Mouse (Mus musculus): ENCODE measurements around the gene 3110040M04Rik. TPM values are rescaled to one million over a fixed set of nuclear protein-coding genes. Genes with fewer than 3 reads are reported as not detected.
"Not testable (repeated sequence)": the region's sequence is repeated elsewhere in the genome, so short reads cannot be mapped to it uniquely, and the experiment has no call there.

3110040M04Rik gene
- polyA plus RNA-seq, 1 experiment from 2014 or later = not detected

DNA sequence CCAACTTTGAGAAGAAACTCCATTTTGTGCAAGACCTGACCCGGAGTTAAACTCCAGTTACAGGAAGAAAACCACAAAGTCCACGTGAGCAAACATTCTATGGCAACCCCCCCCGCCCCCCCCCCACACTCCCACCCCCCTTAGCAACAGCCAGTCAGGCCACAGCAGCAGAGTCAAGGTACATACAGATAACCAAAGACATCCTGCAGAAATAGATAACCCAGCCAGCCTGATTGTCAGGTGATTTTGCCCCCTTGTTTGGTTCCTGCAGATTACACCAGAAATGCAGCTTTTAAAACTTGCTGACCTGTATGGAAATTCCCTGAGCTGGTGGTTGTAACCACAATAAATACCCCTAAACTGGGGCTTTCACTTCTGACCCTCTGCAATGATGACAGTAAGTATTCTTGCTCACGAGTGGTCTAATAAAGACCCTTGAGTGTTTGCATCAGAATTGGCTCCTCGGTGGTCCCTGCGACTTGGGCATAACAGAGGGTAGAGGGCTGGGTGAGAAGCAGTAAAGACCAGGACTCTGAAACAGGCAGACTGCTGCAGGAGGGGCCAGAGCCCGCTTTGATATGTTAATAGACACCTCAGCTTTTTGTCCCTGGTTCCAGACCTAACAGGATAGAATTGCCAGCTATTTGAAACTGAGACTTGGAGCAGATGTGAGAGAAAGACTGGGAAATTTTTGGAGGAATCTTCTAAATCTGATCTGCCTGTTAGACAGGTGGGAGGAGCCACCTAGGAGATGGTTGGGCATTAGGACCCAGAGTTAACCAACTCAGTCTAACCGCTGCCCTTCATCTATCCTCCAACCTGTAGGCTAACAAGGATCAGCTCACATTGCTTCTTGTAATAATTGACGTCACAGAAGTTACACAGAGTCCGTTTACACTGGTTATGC is 26.6 kb upstream of the 3110040M04Rik start:
- Histone ChIP-seq H3K36me3 (replicated peaks) (no peaks in the 10 kb centered on the region), H3K4me3 (peak overlapping the region; percentile 49), H3K27me3 (replicated peaks; ENCODE audit: low read depth, poor library complexity, severe bottlenecking) (no peaks in the 10 kb centered on the region), H3K9me3 (no peaks in the 10 kb centered on the region), H3K27ac (replicated peaks) (peak overlapping the region; percentile 65), H3K4me1 (peaks cover 14% of the 10 kb centered on the region)
- WGBS = 13% methylated on average over 10 of the region's 10 CpGs
- DNase-seq (ENCODE audit: low spot score) = peak; percentile 37

DNA sequence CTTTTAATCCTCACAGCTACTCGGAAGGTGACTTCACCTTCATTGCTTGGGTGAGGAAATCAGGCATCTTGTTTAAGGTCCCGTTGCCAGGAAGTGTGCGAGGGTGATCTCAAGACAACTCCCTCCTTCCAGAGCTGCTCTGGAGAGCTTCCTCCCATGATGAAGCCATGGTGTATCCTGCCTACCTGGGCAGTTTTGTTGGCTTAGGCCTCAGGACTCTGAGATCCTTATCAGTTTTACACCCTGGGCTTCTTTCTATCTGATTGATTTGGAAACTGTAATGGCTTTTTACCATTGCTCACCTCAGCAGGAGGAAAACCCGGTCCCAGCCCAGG is 26.0 kb upstream of the 3110040M04Rik start:
- no peak for DNase-seq (ENCODE audit: low spot score)
- 14% methylated on average over 4 of the region's 4 CpGs for WGBS
- Histone ChIP-seq H3K4me1 (peaks cover 14% of the 10 kb centered on the region), H3K27me3 (replicated peaks; ENCODE audit: low read depth, poor library complexity, severe bottlenecking) (no peaks in the 10 kb centered on the region), H3K36me3 (replicated peaks) (no peaks in the 10 kb centered on the region), H3K27ac (replicated peaks) (peak overlapping the region; percentile 65), H3K4me3 (peak overlapping the region; percentile 49), H3K9me3 (no peaks in the 10 kb centered on the region)

DNA sequence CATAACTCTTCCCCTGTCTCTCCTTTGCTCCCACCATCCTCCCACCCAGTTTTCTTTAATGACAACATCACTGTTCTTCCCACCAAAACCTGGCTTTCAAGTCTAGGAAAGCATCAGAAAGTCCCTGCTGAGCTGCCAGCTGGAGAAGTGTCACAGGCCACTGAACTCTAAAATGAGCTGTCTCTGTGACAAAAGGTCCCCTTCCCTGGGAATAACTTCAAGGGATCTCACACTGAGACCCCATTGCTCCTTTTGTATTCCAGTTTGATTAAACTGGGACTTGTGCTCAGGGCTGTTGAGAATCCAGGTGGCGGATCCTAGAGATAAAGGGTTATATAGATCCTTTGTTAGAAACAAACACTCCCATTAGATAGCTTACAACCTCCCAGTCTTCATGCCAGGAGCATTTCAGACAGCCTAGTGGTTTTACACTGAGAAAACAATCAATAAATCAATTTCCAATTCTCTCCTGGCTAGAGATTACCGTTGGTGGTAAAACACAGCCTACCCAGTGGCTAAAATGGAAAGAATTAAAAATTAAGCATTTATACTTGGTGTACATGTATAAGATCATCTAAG is 25.3 kb upstream of the 3110040M04Rik start:
- no peaks in the 10 kb centered on the region for H3K27me3 ChIP-seq (replicated peaks; ENCODE audit: low read depth, poor library complexity, severe bottlenecking)

DNA sequence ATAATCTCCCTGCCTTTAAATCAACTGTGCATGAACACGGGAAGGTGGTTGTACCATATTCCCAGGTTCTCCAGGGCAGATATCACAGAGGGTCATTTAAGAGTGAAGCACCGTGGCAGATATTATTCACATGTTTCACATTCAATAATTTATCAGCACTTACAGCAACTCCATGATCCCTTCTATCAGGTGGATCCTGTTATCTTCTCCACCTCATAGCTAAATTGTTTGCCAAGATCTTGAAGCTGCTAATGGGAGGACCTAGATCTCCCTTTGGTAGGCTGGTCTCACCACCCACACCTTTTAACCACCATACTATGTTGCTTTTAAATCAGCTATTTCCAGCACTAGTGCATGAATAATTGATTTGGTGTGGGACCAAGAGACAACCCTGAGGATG is 23.8 kb upstream of the 3110040M04Rik start:
- Histone ChIP-seq H3K4me1 (peaks cover 14% of the 10 kb centered on the region), H3K9me3 (no peaks in the 10 kb centered on the region), H3K27ac (replicated peaks) (no peak overlapping the region), H3K27me3 (replicated peaks; ENCODE audit: low read depth, poor library complexity, severe bottlenecking) (no peaks in the 10 kb centered on the region), H3K4me3 (no peak overlapping the region), H3K36me3 (replicated peaks) (no peaks in the 10 kb centered on the region)
- DNase-seq (ENCODE audit: low spot score) = no peak
- WGBS = 86% methylated on average over 2 of the region's 2 CpGs

More for the DNA sequence above, 25.3 kb upstream of the 3110040M04Rik start:
- H3K4me3 ChIP-seq = no peak overlapping the region
- peaks cover 14% of the 10 kb centered on the region for H3K4me1 ChIP-seq
- H3K27ac ChIP-seq (replicated peaks) = no peak overlapping the region
- WGBS = 47% methylated on average over 2 of the region's 2 CpGs
- H3K9me3 ChIP-seq = no peaks in the 10 kb centered on the region
- DNase-seq (ENCODE audit: low spot score) = no peak
- no peaks in the 10 kb centered on the region for H3K36me3 ChIP-seq (replicated peaks)

DNA sequence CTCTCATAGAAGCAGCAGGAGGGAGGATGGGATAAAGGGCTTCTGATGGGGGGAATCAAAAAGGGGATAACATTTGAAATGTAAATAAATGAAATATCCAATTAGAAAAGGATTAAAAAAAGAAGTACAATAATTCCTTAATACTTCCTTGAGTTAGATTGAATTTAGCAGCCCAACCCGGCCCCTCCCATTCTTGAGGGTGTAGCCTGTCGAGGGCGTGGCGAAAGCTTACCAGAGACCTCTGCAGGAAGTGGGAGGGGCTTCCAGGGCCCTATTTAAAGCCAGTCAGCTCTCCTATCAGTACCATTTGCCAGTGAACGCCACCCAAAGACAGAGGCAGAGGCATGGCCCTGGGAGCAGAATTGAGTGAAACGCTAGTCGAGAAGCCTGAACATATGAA is 21.7 kb upstream of the 3110040M04Rik start, which contains the start of gene Gm47985:
Gene Gm47985 (plus strand): TSS at position 272 of the 400 bp plus-strand sequence.
- H3K4me1 ChIP-seq; H3K27me3 ChIP-seq (replicated peaks; ENCODE audit: low read depth, poor library complexity, severe bottlenecking); DNase-seq (ENCODE audit: low spot score); H3K4me3 ChIP-seq; H3K9me3 ChIP-seq; H3K27ac ChIP-seq (replicated peaks); H3K36me3 ChIP-seq (replicated peaks): not testable (repeated sequence)
- 100% methylated on average over 1 of the region's 7 CpGs for WGBS

DNA sequence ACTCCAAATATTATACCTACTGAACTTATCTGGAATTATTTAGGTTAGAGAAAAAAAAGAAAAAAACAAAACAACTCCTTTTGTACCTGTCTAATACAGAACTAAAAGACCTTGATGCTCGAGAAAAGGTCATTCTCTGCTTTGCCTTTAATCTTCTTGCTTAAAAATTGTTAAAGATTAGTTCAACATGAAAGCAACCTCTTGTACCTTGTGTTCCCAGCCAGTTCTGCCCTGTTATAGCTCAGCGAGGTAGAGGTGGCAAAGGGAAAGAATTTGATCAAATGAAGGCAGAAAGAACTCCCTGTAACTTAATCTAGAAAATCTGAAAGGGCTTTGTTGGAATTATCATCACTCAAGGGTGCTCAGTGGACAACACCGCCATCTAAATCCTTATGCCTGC is 17.7 kb upstream of the 3110040M04Rik start:
- not testable (repeated sequence) for H3K36me3 ChIP-seq (replicated peaks); H3K4me1 ChIP-seq; H3K4me3 ChIP-seq; DNase-seq (ENCODE audit: low spot score); H3K9me3 ChIP-seq; H3K27me3 ChIP-seq (replicated peaks; ENCODE audit: low read depth, poor library complexity, severe bottlenecking); H3K27ac ChIP-seq (replicated peaks)
- WGBS = 72% methylated on average over 3 of the region's 3 CpGs

DNA sequence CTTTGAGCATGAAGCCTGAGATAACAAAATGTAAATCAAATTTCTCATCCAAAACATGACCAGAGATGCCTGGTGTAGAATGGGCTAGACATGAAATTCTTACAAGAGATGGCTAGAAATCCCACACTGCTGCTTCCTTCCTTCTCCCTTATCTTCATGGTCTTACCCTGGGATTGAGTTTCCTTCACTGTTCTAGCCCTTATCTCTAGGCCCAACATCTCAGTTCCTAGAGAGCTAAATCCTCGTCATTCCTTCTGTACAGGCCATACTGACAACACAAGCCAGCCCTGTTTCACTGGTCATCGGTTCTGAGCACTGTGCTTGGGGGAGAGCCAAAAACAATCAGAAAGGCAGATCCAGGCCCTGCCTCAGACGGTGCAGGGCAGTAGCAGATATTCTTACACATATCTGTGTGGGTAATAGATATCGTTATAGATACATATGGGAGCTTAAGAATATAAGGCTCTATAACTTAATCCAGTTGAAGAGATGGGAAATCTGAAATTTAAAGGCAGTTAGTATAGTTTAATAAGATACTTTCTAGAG is 17.0 kb upstream of the 3110040M04Rik start:
- not testable (repeated sequence) for H3K27me3 ChIP-seq (replicated peaks; ENCODE audit: low read depth, poor library complexity, severe bottlenecking); H3K27ac ChIP-seq (replicated peaks); H3K4me3 ChIP-seq; H3K9me3 ChIP-seq; H3K36me3 ChIP-seq (replicated peaks); H3K4me1 ChIP-seq; DNase-seq (ENCODE audit: low spot score)
- 87% methylated on average over 4 of the region's 4 CpGs for WGBS

DNA sequence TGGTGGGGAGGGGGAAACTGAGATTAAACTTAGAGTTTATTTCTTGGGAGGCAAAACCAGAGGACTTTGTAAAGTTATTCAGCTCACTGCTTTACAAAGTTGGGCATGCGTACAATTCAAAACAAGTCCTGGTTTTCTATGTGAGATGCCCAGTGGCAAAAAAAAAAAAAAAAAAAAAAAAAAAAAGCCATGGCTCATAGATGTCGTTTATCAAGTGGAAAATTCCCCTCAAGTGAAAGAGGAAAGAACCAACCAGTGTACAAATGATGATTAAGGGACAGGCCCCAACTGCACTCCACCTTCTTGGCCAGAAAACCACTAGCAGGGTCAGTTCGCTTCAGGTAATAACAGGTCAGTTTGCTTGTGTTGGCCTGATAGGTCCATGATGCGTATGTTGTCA is 15.5 kb upstream of the 3110040M04Rik start:
- Histone ChIP-seq H3K36me3 (replicated peaks) (no peaks in the 10 kb centered on the region), H3K4me3 (no peak overlapping the region), H3K4me1 (no peaks in the 10 kb centered on the region), H3K27ac (replicated peaks) (no peak overlapping the region), H3K9me3 (no peaks in the 10 kb centered on the region), H3K27me3 (replicated peaks; ENCODE audit: low read depth, poor library complexity, severe bottlenecking) (no peaks in the 10 kb centered on the region)
- 90% methylated on average over 4 of the region's 4 CpGs for WGBS
- no peak for DNase-seq (ENCODE audit: low spot score)

DNA sequence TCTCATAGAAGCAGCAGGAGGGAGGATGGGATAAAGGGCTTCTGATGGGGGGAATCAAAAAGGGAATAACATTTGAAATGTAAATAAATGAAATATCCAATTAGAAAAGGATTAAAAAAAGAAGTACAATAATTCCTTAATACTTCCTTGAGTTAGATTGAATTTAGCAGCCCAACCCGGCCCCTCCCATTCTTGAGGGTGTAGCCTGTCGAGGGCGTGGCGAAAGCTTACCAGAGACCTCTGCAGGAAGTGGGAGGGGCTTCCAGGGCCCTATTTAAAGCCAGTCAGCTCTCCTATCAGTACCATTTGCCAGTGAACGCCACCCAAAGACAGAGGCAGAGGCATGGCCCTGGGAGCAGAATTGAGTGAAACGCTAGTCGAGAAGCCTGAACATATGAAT is 11.8 kb upstream of the 3110040M04Rik start, which contains the start of gene Gm8947:
Gene Gm8947 (plus strand): TSS at position 302 of the 400 bp plus-strand sequence.
- 100% methylated on average over 1 of the region's 7 CpGs for WGBS
- H3K27ac ChIP-seq (replicated peaks); H3K9me3 ChIP-seq: not testable (repeated sequence)

DNA sequence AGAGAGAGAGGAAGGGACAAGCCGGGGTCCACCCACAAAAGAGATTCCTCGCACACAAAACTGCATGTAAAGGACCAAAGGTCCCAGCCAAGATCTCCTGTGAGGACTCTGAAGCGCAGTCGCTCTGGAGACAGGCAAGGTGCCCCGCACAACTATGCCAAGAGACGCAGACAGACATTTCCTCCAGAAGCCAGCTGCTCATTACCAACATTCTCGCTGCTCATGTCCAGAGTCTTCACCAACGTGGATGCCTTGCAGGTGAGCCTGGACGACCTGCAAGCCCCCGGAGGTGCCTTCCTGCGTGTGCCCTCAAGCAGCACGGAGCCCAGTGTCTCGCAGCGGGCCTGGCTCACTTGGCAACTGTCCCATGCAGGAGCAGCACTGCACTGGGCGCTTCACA is 11.2 kb upstream of the 3110040M04Rik start:
- not testable (repeated sequence) for H3K4me3 ChIP-seq; H3K27ac ChIP-seq (replicated peaks); H3K4me1 ChIP-seq; H3K9me3 ChIP-seq; DNase-seq (ENCODE audit: low spot score); H3K36me3 ChIP-seq (replicated peaks); H3K27me3 ChIP-seq (replicated peaks; ENCODE audit: low read depth, poor library complexity, severe bottlenecking)
- 92% methylated on average over 15 of the region's 15 CpGs for WGBS

More for the DNA sequence above, 11.8 kb upstream of the 3110040M04Rik start, which contains the start of gene Gm8947:
- DNase-seq (ENCODE audit: low spot score); H3K4me1 ChIP-seq; H3K36me3 ChIP-seq (replicated peaks); H3K4me3 ChIP-seq; H3K27me3 ChIP-seq (replicated peaks; ENCODE audit: low read depth, poor library complexity, severe bottlenecking): not testable (repeated sequence)

DNA sequence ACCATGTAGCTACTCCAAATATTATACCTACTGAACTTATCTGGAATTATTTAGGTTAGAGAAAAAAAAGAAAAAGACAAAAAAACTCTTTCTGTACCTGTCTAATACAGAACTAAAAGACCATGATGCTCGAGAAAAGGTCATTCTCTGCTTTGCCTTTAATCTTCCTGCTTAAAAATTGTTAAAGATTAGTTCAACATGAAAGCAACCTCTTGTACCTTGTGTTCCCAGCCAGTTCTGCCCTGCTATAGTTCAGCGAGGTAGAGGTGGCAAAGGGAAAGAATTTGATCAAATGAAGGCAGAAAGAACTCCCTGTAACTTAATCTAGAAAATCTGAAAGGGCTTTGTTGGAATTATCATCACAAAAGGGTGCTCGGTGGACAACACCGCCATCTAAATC is 7.9 kb upstream of the 3110040M04Rik start:
- H3K9me3 ChIP-seq; H3K27me3 ChIP-seq (replicated peaks; ENCODE audit: low read depth, poor library complexity, severe bottlenecking); H3K36me3 ChIP-seq (replicated peaks); H3K4me1 ChIP-seq; H3K4me3 ChIP-seq; DNase-seq (ENCODE audit: low spot score); H3K27ac ChIP-seq (replicated peaks): not testable (repeated sequence)
- WGBS = 73% methylated on average over 4 of the region's 4 CpGs

DNA sequence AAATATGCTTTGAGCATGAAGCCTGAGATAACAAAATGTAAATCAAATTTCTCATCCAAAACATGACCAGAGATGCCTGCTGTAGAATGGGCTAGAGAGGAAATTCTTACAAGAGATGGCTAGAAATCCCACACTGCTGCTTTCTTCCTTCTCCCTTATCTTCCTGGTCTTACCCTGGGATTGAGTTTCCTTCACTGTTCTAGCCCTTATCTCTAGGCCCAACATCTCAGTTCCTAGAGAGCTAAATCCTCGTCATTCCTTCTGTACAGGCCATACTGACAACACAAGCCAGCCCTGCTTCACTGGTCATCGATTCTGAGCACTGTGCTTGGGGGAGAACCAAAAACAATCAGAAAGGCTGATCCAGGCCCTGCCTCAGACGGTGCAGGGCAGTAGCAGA is 7.2 kb upstream of the 3110040M04Rik start:
- not testable (repeated sequence) for H3K36me3 ChIP-seq (replicated peaks); H3K27ac ChIP-seq (replicated peaks); H3K4me1 ChIP-seq; H3K27me3 ChIP-seq (replicated peaks; ENCODE audit: low read depth, poor library complexity, severe bottlenecking); H3K9me3 ChIP-seq; H3K4me3 ChIP-seq; DNase-seq (ENCODE audit: low spot score)
- 75% methylated on average over 3 of the region's 3 CpGs for WGBS

DNA sequence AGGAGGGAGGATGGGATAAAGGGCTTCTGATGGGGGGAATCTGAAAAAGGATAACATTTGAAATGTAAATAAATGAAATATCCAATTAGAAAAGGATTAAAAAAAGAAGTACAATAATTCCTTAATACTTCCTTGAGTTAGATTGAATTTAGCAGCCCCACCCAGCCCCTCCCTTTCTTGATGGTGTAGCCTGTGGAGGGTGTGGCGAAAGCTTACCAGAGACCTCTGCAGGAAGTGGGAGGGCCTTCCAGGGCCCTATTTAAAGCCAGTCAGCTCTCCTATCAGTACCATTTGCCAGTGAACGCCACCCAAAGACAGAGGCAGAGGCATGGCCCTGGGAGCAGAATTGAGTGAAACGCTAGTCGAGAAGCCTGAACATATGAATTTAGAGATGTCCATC is 5.8 kb upstream of the 3110040M04Rik start, which contains the start of gene Gm47995:
Gene Gm47995 (plus strand): TSS at position 329 of the 400 bp plus-strand sequence.
- not testable (repeated sequence) for H3K27me3 ChIP-seq (replicated peaks; ENCODE audit: low read depth, poor library complexity, severe bottlenecking); DNase-seq (ENCODE audit: low spot score); H3K4me1 ChIP-seq; H3K36me3 ChIP-seq (replicated peaks); H3K27ac ChIP-seq (replicated peaks); H3K4me3 ChIP-seq; H3K9me3 ChIP-seq
- 90% methylated on average over 4 of the region's 4 CpGs for WGBS

Data from embryonic facial prominence, embryonic 10.5 days (tissue).